Mouse (Mus musculus) adrenal gland (tissue): ENCODE measurements around the gene Nemp2.

Source experiments
- intact Hi-C: fragments of 180-260 bp; cut with DNase I; formaldehyde crosslinking; loops from one replicate; pipeline ENCODE4 v1.15.1; 2025
- long read RNA-seq, 2 experiments: library from polyadenylated mRNA; unstranded; transcript quantifications; one replicate each; pipeline ENCODE4 v2.0.0; 2020; ENCODE audit warnings: borderline replicate concordance in 1 of 2; ENCODE audit not compliant: insufficient replicate concordance in 1 of 2

Nemp2 gene
- long read RNA-seq, experiment 1, partial matches to known transcripts, result 0 of 1 reads
- long read RNA-seq, experiment 1, other reads (novel, unspliced or antisense), result 0 of 1 reads
- long read RNA-seq, experiment 2, result 0 reads

DNA sequence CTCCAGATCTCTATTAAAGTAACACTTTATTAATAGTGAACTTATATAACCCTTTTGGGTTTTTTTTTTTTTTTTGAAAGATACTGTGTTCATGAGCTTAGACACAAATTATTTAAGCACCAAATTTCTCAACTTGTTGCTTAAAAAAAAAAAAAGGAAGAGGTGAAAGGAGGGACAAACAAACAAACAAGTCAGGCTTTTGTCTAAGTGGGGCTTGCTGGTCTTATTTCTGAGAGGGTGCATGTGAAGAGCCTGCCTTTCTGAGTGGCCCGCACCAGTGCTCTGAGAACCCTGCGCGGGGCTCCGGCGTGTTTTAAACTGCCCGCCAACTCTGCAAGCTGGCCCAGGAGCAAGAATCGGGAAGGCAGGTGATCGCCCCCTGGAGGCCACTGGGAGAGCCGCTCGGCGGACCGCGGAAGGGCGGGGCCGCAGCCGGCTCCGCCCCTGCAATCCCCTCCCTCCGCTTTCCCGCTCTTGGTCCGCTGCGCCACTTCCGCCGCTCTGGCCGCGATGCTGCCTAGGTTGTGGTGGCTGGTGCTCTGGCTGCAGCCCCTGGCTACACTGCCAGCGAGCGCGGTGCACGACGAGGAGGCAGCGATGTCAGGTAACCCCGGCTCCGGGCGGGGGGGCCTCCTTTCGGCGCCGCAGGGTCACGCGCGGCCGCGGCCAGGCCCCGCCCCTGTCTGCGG lies at the start of gene Nemp2:
Nemp2 (plus strand) TSS at position 456 of the 689 bp plus-strand sequence.
- intact Hi-C loops, result loop anchor here (2.0 to 10.0 kb wide), 4 partner anchors 133 to 332 kb away; partner anchors contain the start of gene Hibch

DNA sequence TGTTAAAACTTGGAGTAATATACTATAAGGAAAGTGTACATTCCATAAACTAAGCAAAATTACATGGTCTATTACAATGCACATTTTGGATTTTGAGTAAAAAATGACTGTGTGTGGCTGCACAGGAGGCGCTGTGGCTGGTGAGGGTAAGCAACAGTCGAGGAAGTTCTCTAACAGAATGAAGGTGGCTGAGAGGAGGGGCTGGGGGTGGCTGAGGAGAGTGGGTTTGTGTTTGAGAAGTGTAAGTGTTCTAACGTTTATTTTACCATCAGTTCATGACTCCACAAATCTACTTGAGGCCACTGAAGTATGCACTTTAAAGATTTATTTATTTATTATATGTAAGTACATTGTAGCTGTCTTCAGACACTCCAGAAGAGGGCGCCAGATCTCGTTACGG lies 48.8 kb upstream of the Nemp2 start:
- intact Hi-C loops, result no loop called here

DNA sequence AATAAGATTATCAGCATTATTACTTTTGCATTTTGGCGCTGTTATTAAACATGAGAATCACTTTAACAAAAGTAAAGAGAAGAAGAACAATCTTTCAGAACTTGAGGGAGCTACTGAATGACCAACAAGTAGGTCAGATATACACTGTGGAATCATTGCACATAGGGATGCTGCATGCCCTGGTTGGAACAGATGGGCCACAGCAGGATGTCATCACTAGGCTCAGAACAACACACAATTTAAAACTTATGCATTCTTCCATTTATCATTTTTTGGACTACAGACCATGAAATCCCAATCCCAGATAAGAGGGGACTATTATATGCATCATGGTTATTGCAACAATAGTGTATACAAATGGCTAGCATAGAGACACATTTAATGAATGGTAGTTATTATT lies 47.6 kb upstream of the Nemp2 start:
- intact Hi-C loops, result no loop called here

DNA sequence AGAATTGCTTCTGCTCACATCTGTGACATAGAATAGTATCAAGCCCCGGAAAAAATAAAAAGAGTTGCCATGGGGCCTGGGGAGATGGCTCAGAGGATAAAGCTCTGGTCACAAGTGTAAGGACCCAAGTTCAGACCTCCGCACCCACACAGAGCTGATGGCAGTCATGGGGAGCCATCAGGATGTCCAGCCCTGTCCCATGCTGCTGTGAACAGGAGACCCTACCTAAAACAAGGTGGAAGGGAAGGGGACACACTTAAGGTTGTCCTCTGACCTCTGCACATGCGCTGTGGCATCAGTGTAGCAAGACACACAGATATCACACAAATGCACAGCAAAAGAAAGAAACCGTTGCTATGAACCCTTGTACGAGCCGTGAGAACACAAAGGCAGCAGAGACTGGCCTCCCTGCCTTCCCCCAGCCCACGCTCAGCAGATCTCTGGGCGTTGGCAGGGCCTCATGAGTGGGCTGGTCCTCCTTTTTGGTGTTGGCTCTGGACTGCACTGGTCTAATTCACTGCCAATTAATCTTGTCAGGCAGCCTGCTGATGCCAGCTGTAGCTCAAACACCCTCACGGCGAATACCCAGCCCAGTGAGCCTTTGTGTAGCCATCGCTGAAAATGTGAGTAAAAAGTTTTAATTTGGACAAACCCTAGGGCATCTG lies 33.4 kb upstream of the Nemp2 start:
- intact Hi-C loops, result no loop called here

DNA sequence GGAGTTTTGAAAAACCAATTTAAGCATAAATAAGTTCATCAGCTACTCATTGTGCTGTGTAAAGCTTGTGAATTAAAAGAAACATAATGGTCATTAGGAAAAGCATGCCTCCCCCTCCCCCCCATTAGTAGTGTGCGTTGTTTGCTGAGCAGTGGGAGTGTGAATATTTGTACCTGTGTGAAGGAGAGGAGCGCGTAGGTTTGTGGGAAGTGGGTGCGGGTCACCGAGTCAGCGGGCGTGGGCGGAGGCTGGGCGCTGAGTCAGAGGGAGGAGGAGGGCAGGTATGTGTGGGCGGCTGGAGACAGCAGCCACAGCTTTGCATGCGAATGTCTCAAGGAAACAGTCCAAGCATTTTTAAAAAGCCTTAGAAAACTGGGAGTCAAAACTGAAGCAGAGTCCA lies 32.7 kb upstream of the Nemp2 start:
- intact Hi-C loops, result no loop called here

DNA sequence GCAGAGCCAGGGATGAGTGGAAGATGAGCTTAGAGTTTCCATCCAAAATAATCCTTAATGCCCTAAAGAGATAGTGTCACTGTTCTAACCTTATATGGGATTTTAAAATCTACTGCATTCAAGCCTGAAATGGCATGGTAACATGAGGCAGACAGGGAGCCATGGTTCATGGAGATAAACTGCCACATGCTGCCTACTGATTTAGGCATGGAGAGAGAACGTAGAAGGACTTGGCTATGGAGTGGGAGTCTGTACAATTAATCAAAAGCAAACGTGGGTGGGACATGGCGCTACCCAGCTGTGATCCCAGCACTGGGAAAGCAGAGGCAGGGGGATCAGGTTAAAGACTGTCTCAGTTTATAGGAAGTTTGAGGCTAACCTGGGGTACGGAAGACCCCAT lies 32.1 kb upstream of the Nemp2 start:
- intact Hi-C loops, result no loop called here

DNA sequence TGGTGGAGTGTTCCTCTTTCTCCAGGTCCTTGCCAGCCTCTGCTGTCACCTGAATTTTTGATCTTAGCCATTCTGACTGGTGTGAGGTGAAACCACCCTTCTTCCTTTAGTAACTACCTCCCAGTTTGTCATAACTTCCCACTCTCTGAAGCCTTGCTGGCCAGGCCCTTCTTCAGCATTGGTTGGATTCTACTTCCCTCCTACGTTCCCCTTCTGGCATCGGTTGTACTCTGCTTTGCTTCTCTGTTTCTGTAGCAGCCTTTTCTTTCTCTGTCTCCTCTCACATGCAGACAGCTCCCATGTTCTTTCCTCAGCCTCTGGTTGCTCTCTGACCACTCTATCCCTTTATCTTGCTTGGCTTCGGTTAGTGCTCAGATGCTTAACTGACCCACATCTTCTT lies 29.0 kb upstream of the Nemp2 start:
- intact Hi-C loops, result no loop called here

DNA sequence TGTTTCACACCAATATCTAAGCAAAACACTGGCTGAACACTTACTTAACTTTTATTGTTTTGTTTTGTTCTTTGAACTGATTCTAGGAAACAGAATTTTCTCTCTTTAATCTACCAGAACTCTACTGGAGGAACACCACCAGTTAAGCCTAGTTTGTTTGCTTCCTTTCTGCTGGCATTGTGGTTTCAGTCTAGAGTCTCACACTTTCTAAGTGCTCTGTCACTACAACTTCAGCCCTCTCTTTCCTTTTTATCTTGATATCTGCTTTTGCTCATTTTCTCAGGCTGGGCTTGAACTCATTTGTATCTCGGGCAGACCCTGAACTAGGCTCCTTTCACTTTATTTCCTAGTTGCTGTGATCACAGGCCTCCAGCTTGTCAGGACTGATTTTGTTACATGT lies 22.8 kb upstream of the Nemp2 start:
- intact Hi-C loops, result no loop called here

DNA sequence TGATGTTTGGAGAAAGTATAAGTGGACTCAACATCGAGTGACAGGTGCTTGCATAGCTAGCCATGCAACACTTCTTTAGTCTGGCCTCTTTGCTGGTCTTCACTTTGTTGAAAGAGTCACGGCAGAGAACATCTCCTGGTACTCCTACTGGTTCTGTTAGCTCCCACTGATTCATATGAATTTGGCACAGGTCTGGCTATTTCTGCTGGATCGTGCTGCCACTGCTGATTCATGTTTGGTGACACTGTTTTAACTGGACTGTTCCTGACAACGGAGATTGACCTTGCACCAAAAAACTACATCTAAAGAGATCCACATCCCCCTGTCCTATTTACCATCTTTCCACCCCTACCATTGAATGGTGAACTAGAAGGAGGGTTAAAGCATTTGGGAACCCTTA lies 22.0 kb upstream of the Nemp2 start:
- intact Hi-C loops, result no loop called here

DNA sequence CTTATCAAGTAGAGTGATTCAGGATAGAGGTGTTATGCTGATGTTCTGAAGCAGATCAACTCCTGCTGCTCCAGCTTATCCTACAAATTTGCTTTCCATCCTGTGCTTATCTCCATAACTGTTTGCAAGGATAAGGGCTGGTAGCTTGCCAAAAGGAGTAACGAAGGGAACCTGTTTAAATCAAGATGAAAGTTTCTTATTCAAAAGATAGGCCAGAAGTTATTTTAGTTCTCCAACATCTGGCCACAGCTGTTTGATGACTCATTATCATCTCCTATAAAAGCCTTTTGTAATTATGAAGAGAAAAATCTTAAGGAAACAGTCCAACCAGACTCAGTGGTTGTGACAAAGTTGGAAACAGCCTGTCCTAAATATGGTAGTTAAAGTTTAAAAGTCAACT lies 12.3 kb upstream of the Nemp2 start:
- intact Hi-C loops, result no loop called here

DNA sequence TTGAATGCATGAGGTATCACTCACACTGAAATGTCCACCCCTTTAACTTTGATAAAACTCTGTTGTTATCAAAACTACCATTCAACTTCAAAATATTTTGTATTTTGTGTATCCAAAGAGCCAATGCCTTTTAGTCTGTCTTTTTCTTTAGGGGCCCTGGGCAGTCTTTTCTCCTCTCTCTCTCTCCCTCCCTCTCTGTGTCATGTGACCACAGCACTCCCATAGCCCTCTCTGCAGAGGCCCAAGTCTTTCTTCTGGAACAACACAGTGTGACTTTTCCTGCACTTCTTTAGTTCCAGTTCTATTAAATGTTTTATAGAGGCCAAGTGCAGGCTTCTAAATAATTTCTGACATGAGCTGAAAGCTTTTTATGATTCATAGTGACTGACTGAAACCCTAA lies 10.1 kb upstream of the Nemp2 start:
- intact Hi-C loops, result loop anchor here (10.0 kb wide), 1 partner anchor 156 kb away; no protein-coding TSS in a partner anchor

DNA sequence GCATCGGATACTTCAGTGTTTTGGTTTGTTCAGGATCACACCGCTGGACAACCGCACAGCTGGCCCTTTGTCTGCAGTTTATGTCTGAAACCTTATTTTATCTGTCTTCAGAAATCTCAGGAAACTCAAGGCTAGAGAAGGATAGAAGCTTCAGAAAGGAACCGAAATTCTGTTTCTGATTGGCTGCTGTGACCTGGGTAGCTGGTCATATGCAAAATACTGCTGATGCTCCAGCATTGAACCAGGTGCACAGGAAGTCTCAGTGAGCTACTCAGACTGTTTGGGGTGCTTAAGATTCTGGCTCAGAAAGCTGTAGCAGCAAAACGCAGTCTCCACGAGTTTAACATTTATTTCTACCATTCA lies 415 bp downstream of the Nemp2 start:
- intact Hi-C loops, result loop anchor here (2.0 to 10.0 kb wide), 4 partner anchors 134 to 332 kb away; partner anchors contain the start of gene Hibch

DNA sequence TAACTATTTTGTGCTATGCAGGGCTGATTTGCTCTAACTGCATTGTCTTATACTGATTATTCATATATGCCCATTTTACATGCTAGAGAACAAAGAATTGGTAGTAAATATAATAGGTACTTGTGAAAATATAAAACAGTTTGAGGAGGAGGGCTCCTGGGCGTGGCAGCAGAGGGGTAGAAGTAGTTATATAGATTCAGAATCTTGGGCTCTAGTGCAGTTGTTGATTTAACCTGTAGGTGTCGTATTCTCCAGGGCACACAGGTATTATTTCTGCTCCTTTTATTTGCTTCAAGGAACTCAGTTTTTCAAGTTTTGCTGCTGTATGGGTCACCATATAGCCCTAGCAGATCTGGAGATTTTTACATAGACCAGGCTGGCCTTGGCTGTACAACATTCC lies 1.1 kb downstream of the Nemp2 start:
- intact Hi-C loops, result loop anchor here (2.0 to 10.0 kb wide), 4 partner anchors 134 to 333 kb away; partner anchors contain the start of gene Hibch

DNA sequence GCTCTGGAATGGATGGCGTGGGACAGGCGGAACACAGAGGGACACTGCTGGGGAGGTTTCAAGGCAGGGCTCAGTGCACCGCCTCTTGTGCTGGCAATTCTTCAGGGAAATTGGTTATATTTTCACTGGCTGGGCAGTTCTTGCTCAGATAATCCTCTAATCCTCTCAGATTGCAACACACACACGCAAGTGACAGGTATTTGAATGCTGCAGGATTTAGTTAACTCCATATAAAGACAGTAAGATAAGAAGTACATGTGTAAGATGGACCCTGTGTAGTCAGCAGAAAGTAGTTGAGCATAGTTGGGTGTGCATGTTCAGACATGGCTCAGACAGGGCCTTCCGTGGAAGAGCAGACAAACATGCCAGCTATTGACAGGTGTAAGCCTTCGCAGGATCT lies 3.7 kb downstream of the Nemp2 start:
- intact Hi-C loops, result loop anchor here (5.0 to 10.0 kb wide), 3 partner anchors 137 to 239 kb away; partner anchors contain the start of gene Hibch

DNA sequence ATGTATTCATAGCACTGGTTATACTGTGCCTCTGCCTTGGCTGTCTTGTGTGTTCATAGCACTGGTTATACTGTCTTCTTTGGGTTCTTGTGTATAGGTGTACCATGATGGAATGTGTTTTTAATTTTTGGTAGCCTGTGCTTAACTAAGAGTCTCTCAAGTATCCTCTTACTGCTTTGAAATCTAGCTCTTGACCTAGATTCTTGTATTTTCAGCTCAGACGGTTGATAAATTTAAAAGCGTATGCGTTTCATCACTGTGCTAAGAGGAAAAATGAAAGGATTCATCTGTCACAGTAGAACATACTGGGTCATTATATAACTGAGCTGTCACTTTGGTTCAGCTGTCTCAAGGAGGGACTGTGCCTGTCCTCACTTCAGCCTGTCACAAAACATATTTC lies 5.4 kb downstream of the Nemp2 start:
- intact Hi-C loops, result loop anchor here (10.0 kb wide), 2 partner anchors 209 to 241 kb away; partner anchors contain the start of gene Hibch

DNA sequence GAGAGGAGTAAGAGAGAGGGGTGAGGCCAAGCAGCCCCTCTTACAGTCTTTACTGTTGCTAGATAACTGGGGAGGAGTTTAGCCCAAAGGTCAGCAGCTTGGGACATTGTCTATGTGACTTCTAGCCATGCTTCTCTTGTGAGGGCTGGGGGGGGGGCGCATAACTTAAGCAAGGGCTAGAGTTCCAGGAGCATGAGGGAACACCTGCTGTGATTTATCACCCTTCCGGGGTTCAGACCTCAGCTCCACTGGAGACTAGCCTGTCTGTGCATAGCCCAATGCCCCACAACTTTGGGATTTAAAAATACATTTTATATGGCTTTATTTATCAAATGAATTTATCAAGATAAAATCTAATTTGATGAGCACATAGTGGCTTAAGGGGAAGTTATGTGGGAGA lies 7.6 kb downstream of the Nemp2 start:
- intact Hi-C loops, result loop anchor here (10.0 kb wide), 2 partner anchors 207 to 243 kb away; partner anchors contain the start of gene Hibch

DNA sequence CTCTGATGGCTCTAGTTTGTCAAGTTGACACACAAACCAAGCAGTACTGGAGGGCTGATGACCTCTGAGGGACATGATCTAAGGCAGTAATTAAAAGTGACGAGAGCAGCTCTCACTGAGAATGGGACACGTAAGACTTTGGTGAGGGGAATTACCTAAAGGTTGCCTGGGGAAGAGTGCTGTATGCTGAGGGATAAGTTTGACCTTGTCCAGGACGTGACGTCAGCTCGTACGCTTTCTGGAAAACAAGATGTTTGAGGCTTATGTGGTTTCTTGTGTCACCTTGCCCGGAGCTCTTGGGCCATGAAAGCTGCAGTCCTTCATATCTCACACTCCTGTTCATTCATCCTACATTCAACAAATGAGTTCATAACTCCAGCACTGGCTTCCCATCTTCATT lies 8.6 kb downstream of the Nemp2 start:
- intact Hi-C loops, result loop anchor here (10.0 kb wide), 2 partner anchors 206 to 244 kb away; partner anchors contain the start of gene Hibch

DNA sequence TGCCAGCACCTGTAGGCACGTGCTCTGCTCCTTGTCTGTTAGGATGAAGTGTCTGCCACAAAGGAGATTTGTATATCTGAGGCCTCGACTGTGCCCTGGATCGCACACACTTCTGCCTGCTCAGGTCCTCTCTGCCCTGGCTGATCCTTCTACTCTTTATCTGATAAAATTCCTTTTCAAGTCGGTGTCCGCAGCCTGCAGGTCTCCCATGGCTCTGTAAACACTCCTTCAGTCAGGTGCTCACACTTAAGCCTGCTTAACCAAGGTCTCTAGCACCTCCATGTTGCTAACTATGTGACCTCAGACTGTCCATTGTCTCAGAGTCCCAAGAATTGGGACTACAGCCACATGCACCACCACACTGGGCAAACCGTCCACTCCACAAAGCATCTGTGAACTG lies 9.8 kb downstream of the Nemp2 start:
- intact Hi-C loops, result loop anchor here (10.0 kb wide), 1 partner anchor 315 kb away; no protein-coding TSS in a partner anchor

DNA sequence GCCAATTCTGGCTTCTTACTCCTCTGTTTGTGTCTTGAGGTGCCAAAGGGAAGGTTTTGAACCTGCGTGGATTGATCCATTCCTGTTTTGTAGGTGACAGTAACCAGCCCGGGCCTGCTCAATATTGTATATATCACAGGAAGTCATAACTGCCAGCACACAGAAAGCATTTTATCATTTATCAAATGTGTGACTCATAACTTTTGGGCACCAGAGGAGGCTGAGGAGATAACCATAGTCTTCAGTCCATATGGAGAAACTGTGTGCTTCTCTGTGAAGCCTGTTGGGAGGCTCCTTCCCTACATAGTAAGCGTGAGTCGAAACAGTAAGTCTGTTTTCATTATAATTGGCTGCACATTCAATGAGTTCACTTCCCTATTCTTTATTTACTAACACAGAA lies 10.2 kb downstream of the Nemp2 start:
- intact Hi-C loops, result loop anchor here (10.0 kb wide), 1 partner anchor 314 kb away; no protein-coding TSS in a partner anchor

DNA sequence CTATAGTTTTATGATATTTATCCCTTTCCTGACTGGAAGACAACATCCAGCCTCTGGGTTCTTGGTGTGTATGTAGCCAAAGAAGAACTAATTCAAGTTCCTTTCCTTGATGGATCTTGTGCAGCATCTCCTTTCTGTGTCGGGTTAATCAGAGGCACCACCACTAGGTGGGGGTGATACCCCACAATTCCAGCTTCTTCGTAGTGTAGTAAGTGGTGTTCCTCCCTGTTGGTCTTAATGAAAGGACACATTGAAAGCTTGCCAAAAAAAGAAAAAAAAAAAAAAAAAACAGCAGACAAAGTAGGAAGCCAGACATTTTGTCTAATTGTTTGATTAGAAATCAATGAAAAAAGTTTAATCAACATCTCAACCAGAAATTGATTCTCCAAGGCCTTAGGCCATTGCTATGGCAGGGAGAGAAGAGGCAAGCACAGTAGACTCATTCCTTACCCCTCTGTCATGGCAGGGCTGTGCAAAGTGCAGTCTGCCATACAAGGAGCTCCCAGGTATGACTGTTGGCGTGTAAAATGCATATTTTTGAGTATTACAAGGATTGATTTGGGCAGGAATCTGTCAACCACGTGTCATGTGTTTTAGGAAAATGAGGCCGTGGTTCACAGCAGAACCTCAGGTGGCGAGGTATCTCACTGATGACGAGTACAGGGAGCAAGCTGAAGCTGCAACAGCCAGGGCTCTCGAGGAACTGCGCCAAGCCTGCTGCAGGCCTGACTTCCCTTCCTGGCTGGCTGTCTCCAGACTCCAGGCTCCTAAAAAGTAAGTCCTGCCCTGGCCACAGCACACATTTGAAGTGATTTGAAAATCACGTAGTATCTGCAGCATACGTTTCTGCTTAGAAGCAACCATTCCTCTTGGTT lies 17.9 kb downstream of the Nemp2 start:
- intact Hi-C loops, result loop anchor here (5.0 to 10.0 kb wide), 4 partner anchors 79 to 306 kb away; partner anchors contain the start of gene Mfsd6

DNA sequence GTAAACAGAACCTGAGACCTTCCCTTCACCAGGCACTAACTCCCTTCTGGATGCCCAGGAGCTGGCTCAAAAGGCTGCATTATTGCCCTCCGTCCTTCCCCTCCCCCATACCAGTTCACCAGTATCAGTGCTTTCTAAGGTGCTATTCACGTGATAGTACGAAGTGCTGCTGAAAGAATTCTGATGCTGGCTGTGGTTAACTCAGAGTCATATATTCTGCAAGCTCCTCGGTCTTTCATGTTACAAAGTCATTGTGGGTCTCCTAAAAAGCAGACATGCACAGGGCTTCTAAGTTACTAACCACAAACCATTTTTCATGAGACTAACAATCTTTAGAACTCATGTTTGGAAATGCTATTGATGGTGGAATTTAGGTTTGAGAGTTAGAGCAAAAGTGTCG lies 19.6 kb downstream of the Nemp2 start:
- intact Hi-C loops, result no loop called here
